Mouse (Mus musculus) kidney, adult 9 months (tissue): ENCODE results near the gene Plek.
A peak's percentile ranks its signal among the peaks of the same experiment; 100 is the strongest.

ENCODE experiments used
- DNase-seq: peaks from one replicate; pipeline ENCODE4 v3.0.0; 2022

The Plek gene

GRCm38 (mm10) chr11:16999933-17000332 lies 52.2 kb downstream of the Plek start:
- no peak for DNase-seq

DNA sequence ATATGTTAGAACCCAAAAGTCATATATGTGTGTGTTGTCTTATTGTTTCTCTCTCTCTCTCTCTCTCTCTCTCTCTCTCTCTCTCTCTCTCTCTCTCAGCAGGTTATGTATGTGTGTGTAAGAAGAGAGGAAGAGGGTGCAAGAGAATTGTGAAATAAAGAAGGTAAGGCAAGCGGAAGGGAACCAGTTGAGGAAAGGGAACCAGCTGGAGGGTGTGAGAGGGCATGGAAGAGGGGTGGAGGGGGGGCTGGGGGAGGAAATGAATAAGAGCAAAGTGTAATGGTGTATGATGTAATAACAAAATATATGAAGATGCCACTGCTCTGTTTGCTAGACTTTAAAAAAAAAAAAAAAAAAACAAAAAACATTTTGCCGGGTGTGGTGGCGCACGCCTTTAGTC lies 52.8 kb downstream of the Plek start:
- DNase-seq, result no peak

GRCm38 (mm10) chr11:16997465-16997864 lies 54.7 kb downstream of the Plek start:
- DNase-seq, result no peak

DNA sequence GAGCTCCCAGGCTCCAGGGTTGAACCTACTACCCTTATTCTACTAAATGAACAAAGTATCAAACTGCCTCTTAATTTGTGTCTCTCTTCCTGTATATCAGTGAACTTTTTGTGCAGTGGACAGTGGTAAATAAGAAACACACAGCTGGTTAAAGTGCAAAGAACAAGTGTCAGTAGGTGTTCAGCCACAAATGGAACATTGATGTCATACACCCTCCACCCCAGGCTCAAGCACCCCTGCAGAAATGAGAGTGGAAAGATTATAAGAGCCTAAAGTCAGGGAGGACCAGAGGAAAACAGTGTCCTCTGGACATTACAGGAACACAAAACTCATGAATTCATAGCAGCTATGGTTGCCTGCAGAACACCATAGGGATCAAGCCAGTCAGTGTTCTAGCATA lies 55.4 kb downstream of the Plek start:
- no peak for DNase-seq

GRCm38 (mm10) chr11:16992880-16993279 lies 59.3 kb downstream of the Plek start:
- DNase-seq, result no peak

- DNase-seq, result no peak
These were observed 62.3 kb downstream of the Plek start for GRCm38 (mm10) chr11:16989885-16990284.

DNA sequence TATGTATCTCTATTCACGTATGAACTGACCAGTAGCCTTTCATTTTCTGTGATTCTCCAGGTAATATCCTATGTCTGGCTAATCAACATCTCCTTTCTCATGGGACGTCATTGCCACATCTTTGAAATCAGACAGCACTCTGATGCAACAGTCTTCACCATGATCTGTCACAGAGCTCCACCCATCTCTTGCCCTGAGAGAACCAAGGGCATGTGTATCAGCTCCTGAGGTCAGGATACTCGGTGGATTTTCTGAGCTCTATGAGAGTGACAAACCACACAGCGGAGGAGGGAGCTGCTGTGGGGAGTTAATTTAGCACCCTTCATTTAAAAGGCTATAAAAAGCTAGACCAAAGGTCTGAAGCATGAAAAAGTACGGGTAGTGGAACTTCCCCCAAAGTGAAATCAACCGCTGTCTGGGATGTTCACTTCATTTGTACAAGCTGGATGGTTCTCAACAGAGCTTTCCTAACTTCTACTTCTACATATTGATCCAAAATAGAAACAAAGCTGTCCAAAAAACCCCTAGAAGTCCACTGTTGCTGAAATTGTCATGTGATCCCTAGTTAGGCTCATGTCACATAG lies 64.3 kb downstream of the Plek start:
- DNase-seq, result no peak

- no peak for DNase-seq
These were observed 65.5 kb downstream of the Plek start for GRCm38 (mm10) chr11:16986550-16987187.

DNA sequence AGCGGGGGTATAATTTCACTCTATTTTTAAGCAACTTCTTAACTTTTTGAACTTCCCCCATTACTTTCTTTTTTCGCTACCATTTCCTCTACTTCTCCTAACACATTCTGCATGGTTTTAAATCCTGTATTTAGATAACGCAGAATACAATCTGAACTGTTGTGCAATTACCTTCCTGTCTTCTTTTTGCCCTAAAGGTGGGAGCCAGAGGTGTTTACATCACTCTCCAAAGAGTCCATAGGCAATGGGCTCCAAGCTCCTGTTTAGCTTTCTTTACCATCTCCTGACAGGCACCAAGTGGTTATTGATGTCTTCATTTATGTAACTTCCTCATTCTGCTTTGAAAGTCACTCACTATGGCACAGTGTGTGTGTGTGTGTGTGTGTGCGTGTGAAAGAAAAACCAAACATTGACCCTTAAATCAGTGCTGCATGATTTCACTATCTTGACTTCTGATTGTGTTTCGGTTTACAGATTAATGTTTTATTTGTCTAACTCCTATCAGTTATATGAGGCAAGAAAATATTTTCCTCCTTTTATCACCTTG lies 73.9 kb downstream of the Plek start:
- no peak for DNase-seq

DNA sequence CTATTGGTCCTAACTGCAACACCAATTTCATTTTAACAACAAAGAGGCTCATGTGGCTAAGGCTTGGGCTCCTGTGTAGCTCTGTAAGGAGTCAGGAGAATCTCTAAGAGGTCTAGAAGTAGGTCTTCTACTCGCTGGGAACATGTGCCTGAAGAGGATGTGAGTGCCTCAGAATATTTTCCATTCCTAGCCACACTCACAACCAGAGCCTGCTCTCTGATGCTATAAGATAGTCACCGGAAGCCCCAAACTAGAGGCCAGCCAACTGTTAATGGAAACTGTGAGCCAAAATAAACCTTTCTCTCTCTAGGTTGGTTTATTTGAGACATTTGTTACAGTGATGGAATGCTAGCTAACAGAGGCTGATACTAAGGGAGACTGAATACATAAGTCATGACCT lies 74.6 kb downstream of the Plek start:
- DNase-seq, result no peak

GRCm38 (mm10) chr11:16976937-16977336 lies 75.2 kb downstream of the Plek start:
- peak; percentile 37 for DNase-seq

- DNase-seq, result no peak
These were observed 79.1 kb downstream of the Plek start for GRCm38 (mm10) chr11:16973086-16973485.

GRCm38 (mm10) chr11:16972027-16972426 lies 80.2 kb downstream of the Plek start:
- no peak for DNase-seq

GRCm38 (mm10) chr11:16969650-16970049 lies 82.5 kb downstream of the Plek start:
- DNase-seq, result no peak

DNA sequence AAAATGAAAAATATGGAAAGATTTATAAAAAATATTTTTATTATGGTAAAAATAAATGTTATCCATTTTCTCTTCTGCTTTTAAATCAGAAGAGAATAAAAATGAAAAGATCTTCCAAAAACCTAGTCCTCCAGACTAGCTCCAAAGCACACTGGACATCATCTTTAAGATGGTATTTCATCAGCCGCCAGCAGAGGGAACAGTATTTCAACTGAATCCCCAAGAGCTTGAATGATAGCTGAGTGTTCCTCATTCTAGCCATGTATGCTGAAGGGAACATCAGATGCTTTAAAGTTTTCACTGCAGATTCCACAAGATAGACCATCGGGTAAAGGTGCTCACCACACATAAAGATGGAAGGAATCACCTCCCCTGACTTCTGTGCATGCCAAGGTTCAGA lies 84.4 kb downstream of the Plek start:
- DNase-seq, result peak; percentile 26

DNA sequence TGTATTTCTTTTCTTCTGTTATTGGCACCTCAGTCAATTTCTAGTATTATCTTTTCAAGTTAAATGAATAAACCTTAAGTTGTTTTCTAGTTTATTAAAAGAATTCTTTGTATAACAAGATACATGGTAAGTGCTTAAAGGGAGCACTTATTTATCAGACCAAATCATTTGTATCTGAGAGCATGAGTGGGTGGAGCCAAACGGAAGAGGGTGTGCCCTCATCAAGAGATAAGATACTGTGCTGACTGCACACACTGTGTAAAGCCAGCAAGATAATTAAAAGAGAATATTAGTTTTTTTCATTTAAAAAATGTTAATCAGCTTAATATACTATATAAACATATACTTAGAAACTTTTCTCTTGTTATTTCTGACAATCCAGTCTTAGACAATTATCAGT lies 93.7 kb downstream of the Plek start:
- no peak for DNase-seq

- no peak for DNase-seq
These were observed 95.2 kb downstream of the Plek start for GRCm38 (mm10) chr11:16957030-16957429.

DNA sequence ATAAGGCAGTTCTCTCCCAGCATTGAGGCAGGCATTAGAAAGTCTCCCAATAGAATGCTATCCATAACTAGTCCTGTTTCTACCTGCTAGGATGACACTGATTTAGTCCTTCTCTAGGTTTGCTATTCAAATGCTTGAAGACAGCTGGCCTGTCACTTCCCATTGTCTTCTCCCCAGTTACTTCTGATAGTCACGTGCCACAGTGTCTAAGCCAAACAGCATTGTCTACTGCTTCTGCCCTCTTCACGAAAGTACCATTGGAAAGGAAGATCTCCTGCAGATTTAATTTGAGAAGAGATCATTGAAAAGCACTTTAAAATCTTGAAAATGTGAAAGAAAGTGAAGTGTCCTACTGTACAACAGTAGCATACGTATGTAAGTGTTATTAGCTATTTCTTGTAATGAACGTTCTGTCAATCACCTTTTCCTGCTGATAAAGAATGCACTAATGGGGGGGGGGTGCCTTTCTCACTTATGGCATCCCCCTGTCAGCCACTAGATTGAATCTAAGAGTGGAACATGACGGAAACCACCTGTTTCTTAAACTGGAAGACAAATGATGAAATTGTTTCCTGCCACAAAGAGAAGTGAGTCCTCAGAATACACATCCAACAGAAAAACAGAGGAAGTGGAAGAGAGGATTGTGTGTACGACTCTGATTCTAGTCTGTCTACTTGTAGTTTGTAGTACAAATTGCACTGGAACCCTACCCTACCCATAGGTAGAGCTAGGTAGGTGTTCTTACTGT lies 95.9 kb downstream of the Plek start:
- DNase-seq, result no peak

GRCm38 (mm10) chr11:16951761-16952010 lies 100.5 kb downstream of the Plek start:
- DNase-seq, result no peak

DNA sequence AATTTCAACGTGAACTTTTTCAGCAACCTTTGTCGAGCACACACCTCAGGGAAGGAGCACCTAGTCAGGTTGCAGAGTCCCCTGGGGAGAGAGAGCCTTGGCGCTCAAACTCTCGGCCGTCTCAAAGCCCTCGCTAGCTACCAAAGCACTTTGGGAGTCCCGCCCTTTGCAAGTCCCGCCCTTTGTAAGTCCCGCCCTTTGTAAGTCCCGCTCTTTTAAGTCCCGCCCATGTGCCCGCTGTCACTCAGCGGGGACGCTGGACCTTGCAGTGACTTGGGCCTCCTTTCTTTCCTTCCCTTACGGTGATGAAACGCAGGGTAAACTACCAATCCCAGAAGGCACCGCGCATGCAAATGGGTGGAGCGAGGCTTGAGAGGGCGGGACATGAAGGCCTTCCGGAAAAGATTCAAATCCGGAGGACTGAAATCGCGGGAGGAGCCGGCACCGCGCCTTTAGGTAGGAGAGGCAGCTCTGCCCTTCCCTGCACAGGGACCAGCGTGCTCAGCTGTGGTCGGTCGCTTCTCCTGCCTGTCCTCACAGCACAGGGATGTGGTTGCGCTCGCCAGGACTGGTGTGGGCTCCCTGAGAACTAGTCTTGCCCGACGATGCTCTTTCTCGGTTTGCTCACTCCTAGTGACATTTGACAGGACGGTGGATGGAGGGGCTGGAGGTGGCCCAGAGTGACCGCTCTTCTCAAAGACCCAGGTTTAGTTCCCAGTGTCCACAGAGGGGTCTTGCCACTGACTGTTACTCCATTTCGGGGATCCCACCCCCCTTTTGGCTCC lies 101.0 kb downstream of the Plek start, which contains the start of gene Fbxo48:
Gene Fbxo48 (plus strand): TSS at position 400 of the 785 bp plus-strand sequence.
- DNase-seq, result peak; percentile 99

- no peak for DNase-seq
These were observed 101.8 kb downstream of the Plek start for GRCm38 (mm10) chr11:16950226-16950975.

DNA sequence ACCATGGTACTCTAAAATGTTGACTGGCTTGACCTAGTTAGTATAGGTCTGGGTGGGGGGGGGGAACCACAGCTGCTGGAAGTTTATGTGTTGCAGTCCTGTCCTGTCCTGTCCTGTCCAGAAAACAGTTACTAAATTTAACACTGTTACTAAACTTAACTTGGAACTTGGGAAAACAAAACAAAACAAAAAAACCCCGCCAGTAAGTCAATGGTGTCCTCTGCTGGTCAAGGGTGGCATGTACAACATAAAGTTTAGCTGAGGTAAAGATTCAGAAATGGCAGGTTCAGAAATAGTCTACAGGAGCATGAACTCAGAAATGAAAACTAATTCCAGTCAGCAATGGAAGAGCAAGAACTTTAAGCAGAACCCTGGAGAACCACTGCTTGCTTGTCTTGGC lies 103.4 kb downstream of the Plek start:
- DNase-seq, result peak; percentile 61

- DNase-seq, result no peak
These were observed 109.2 kb downstream of the Plek start for GRCm38 (mm10) chr11:16943016-16943415.
